Mouse (Mus musculus) spleen, adult 2 months (tissue): Measurements from ENCODE around the gene Atg101. TPM values are rescaled to one million over a fixed set of nuclear protein-coding genes. Genes with fewer than 3 reads are reported as not detected.
A peak's percentile ranks its signal among the peaks of the same experiment; 100 is the strongest.

ENCODE experiments used
- DNase-seq, 2 experiments: peaks; one replicate each; pipeline versions ENCODE4 v3.0.0 to v3.0.0-alpha.2; 2012 to 2021; ENCODE audit warnings: low spot score in 2 of 2, low read depth in 1 of 2
- H3K27ac ChIP-seq: fragments of 200-500 bp; 2 replicates; pipeline ENCODE4 v1.5.1; 2012; ENCODE audit warnings: low read length, inconsistent platforms; ENCODE audit not compliant: insufficient read depth
- H3K27me3 ChIP-seq: fragments of 200-500 bp; 2 replicates; pipeline ENCODE4 v1.6.1; 2012; ENCODE audit warnings: mild to moderate bottlenecking, moderate library complexity, low read length, inconsistent platforms; ENCODE audit not compliant: control insufficient read depth, insufficient read depth
- H3K36me3 ChIP-seq: fragments of 200-500 bp; 2 replicates; pipeline ENCODE4 v1.6.1; 2012; ENCODE audit warnings: mild to moderate bottlenecking, low read length, inconsistent platforms; ENCODE audit not compliant: control insufficient read depth, insufficient read depth
- H3K4me1 ChIP-seq: fragments of 200-500 bp; 2 replicates; pipeline ENCODE4 v1.6.1; 2011; ENCODE audit warnings: inconsistent platforms; ENCODE audit not compliant: control insufficient read depth, insufficient read depth, insufficient read length
- H3K4me3 ChIP-seq: fragments of 200-500 bp; 2 replicates; pipeline ENCODE4 v1.5.1; 2011; ENCODE audit warnings: mild to moderate bottlenecking, inconsistent platforms; ENCODE audit not compliant: insufficient read depth, insufficient read length; ENCODE audit errors: extremely low read depth
- CTCF ChIP-seq: fragments of 200-500 bp; IDR thresholded peaks from 2 replicates; pipeline ENCODE4 v1.5.1; 2011; ENCODE audit warnings: mild to moderate bottlenecking, inconsistent platforms; ENCODE audit not compliant: insufficient read depth, insufficient read length, insufficient replicate concordance; ENCODE audit errors: extremely low read depth
- POLR2A ChIP-seq: fragments of 200-500 bp; IDR thresholded peaks from 2 replicates; pipeline ENCODE4 v1.6.1; 2011; ENCODE audit warnings: low read depth, low read length, inconsistent platforms
- WGBS: fragments of 180-500 bp; shearing (Covaris S2); methylation state at CpG from one replicate; pipeline ENCODE4 v1.1.7; 2018; 5-methylcytosine and 5-hydroxymethylcytosine counted together
- polyA plus RNA-seq: library from polyadenylated mRNA; depleted of rRNA; stranded (reverse); fragments of >200 nt; gene quantifications from 2 replicates; pipeline ENCODE4 v1.2.3, GENCODE M21; 2012

Atg101 gene
- polyA plus RNA-seq, 1 experiment: 24.5 TPM

DNA sequence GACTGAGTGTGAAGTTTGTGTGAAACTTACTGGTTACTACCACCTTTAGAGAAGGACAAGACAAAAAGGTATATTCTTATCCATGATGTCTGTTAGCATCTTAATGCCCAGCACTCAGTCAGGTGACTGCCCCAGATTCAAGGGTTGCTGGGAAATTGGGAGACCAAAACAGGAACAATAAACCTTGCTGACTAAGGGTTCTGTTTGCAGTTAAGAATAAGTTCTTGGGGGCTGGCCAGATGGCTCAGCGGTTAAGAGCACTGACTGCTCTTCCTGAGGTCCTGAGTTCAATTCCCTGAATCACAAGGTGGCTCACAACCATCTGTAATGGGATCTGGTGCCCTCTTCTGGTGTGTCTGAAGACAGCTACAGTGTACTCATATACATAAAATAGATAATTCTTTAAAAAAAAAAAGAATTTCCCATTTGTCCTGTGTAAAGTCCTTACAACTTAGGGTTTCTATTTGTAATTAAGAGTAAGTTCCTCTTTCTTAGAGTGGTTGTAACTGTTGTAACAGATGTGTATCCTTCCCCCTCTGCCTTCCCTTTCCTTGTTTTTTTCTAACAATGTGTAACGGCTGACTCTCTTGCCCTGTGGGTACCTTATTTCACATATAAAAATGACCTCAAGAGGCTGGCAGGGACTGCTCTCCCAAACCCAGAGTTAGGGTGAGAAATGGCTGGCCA lies 33.9 kb downstream of the Atg101 start:
- Histone ChIP-seq H3K27ac (0 out of 2 replicates have a peak overlapping the region, but pooled peaks have one; percentile 38), H3K4me3 (no peak overlapping the region), H3K27me3 (no peaks in the 10 kb centered on the region), H3K36me3 (no peaks in the 10 kb centered on the region), H3K4me1 (peaks cover 21% of the 10 kb centered on the region; the same call in 1 of the 2 replicates)
- WGBS: 19% methylated on average over 2 of the region's 2 CpGs
- no peak for DNase-seq
- TF ChIP-seq POLR2A (no peak), CTCF (no peak)

DNA sequence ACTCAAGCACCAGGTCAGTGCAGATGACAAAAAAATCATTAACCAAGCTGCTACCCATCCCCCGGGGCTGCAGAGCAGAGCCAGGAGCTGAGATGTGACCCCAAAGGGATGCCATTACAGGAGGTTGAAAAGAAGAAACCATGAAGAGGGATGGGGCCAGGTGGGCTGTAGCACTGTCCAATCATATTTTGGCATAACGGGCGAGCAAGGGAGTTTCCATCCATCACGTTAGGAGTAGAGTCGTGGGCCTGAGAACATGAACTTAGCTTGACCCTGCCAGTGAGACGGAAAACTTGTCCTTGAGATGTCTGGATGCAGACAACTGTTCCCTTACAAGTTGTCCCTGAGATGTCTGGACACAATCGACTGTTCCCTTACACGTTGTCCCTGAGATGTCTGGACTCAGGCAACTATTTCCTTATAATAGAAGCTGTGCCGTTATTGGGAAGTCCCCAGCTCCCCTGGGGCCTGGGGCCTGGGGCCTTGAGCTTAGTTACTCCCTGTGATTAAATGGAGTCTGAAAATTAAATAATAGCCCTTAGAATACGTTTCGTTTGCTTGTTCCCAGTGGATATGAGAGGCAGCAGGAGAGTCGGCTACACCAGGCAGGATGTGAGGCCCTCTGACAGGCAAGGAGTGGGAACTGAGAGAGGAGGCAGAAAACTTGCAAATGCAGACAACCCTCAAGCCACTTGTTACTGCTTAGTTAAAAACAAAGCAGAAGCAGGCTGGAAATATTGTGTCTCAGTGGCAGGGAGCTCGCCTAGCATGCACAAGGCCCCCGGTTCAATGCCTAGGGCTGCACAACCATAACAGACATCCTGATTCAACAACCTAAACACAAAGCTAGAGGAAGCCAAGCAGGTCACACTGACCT lies 35.1 kb downstream of the Atg101 start:
- H3K27ac ChIP-seq: peak overlapping the region; percentile 12

DNA sequence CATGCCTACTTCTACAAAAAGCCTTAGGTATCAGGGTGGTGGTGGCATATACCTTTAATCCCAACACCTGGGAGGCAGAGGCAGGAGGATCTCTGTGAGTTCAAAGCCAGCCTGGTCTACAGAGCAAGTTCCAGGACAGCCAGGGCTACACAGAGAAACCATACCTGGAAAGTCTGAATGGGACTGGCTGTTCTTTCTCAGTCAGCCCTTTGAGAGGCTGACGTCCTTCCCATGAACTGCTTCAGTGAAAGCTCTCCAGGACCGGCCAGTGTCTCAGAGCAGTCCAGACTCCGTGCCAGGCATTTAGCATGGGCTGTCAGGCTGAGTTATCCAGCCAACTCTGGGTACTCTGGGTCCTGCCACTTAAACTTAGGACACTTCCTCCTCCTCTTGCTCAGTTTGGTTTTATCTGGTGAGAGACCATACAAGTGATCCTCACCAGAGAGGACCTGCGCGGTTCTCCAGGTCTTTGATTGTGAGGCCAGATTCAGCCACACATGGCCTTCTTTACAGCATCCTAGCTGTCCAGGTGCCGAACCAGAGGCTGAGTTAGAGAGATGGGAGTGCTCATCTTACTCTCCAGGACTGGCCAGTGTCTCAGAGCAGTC lies 36.0 kb downstream of the Atg101 start:
- WGBS: 47% methylated on average over 6 of the region's 6 CpGs
- H3K4me1 ChIP-seq: peaks cover 21% of the 10 kb centered on the region; the same call in 1 of the 2 replicates
- H3K4me3 ChIP-seq: no peak overlapping the region
- no peaks in the 10 kb centered on the region for H3K36me3 ChIP-seq
- no peaks in the 10 kb centered on the region for H3K27me3 ChIP-seq
- no peak overlapping the region for H3K27ac ChIP-seq
- TF ChIP-seq CTCF (no peak), POLR2A (no peak)
- DNase-seq: no peak

More for the DNA sequence above, 35.1 kb downstream of the Atg101 start:
- Histone ChIP-seq H3K27me3 (no peaks in the 10 kb centered on the region), H3K4me1 (peaks cover 21% of the 10 kb centered on the region; the same call in 1 of the 2 replicates), H3K36me3 (no peaks in the 10 kb centered on the region), H3K4me3 (no peak overlapping the region)
- TF ChIP-seq CTCF (no peak), POLR2A (no peak)
- WGBS: 28% methylated on average over 14 of the region's 14 CpGs
- peak in 1 of 2 experiments; percentile 24 for DNase-seq

DNA sequence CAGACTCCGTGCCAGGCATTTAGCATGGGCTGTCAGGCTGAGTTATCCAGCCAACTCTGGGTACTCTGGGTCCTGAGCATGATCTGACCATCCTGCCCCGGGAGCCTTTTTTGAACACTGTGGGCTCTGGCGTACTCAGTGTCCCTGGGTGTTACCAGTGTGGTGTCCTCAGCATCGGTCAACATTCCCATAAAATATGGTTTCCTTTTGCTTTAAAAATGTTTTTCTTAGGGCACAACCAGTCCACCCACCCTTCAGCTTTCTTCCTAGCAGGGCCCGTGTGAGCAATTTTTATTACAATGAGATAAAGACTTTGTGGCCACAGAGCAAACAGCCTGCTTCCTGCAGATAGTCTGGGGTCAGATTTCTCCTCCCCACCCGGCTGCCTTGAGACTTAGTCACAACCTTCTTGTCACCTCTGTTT lies 36.6 kb downstream of the Atg101 start:
- Histone ChIP-seq H3K27ac (no peak overlapping the region), H3K27me3 (no peaks in the 10 kb centered on the region), H3K36me3 (no peaks in the 10 kb centered on the region), H3K4me3 (no peak overlapping the region), H3K4me1 (peaks cover 21% of the 10 kb centered on the region; the same call in 1 of the 2 replicates)
- no peak for TF ChIP-seq POLR2A
- no peak for TF ChIP-seq CTCF
- no peak for DNase-seq
- 25% methylated on average over 6 of the region's 6 CpGs for WGBS

DNA sequence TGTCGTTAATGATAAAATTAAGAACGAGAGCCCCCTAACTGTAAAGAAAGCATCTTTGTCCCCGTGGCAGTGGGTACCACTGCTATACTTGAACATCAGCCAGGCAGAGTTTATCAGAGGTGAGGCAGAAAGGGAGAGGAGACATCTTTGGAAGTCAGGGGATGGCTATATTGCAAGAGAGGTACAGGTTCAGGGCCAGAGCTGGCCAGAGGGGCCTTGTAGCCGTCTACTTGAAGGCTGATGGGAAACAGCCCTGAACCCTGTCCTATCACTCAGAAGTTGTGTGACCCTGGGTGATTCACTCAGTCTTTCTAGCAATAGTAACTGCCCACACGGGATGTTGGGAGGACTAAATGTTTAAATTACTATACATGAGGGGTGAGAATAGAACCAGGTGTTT lies 37.1 kb downstream of the Atg101 start:
- Histone ChIP-seq H3K36me3 (no peaks in the 10 kb centered on the region), H3K27me3 (no peaks in the 10 kb centered on the region), H3K4me3 (no peak overlapping the region), H3K4me1 (peaks cover 21% of the 10 kb centered on the region; the same call in 1 of the 2 replicates), H3K27ac (no peak overlapping the region)
- WGBS: 30% methylated on average over 5 of the region's 5 CpGs
- TF ChIP-seq CTCF: no peak
- no peak for TF ChIP-seq POLR2A
- DNase-seq: no peak

DNA sequence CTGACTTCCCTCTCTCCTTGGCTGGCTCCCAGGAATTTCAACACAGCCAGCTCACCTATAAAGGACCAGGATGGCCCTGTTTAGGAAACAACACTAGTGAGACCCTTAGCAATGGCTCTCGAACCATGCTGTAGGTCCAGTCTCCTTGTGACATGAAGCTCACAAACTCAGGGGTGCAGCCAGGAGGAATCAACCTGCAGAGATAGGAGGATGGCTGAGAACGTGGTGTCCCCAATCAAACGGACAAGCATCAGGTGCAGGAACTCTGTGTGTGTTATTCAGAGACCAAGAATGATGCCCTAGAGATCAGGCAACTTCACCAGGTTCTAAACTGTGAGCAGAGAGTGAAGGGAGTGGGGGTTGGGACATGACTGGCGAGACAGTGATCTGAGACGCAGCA lies 38.0 kb downstream of the Atg101 start:
- H3K4me1 ChIP-seq: peaks cover 16% of the 10 kb centered on the region; the same call in 1 of the 2 replicates
- H3K27ac ChIP-seq: no peak overlapping the region
- H3K36me3 ChIP-seq: no peaks in the 10 kb centered on the region
- DNase-seq: no peak
- TF ChIP-seq POLR2A (no peak), CTCF (no peak)
- WGBS: 76% methylated on average over 5 of the region's 5 CpGs
- H3K27me3 ChIP-seq: no peaks in the 10 kb centered on the region
- H3K4me3 ChIP-seq: no peak overlapping the region
